Mouse (Mus musculus) spleen, postnatal 4 days (tissue): ENCODE measurements around the gene Dedd.
A peak's percentile ranks its signal among the peaks of the same experiment; 100 is the strongest.
"Not testable (repeated sequence)": the region's sequence is repeated elsewhere in the genome, so short reads cannot be mapped to it uniquely, and the experiment has no call there.

ENCODE experiments used
- DNase-seq, 2 experiments: peaks; one replicate each; pipeline ENCODE4 v3.0.0; 2022; ENCODE audit warnings: low spot score in 2 of 2

The Dedd gene

GRCm38 (mm10) chr1:171328839-171329432 is at the start of gene Dedd:
Gene Dedd (plus strand): TSS chr1:171329145.
- peak; percentile 86 to 91 for DNase-seq

- peak; percentile 19 to 67 for DNase-seq
Measured at GRCm38 (mm10) chr1:171279721-171280120, 49.2 kb upstream of the Dedd start.

- DNase-seq: peak in 1 of 2 experiments; percentile 75
Measured at GRCm38 (mm10) chr1:171280250-171280915, 48.6 kb upstream of the Dedd start.

- DNase-seq: peak; percentile 92
Measured at GRCm38 (mm10) chr1:171280916-171281527, 47.9 kb upstream of the Dedd start, which contains the start of gene Ppox. Gene Ppox (minus strand): TSS chr1:171281186.

- peak; percentile 89 to 95 for DNase-seq
Measured at GRCm38 (mm10) chr1:171281528-171281923, 47.4 kb upstream of the Dedd start.

- peak; percentile 16 to 63 for DNase-seq
Measured at GRCm38 (mm10) chr1:171282086-171282805, 46.7 kb upstream of the Dedd start.

- DNase-seq: peak in 1 of 2 experiments; percentile 59
Measured at GRCm38 (mm10) chr1:171283188-171284160, 45.5 kb upstream of the Dedd start.

- peak in 1 of 2 experiments; percentile 65 for DNase-seq
Measured at GRCm38 (mm10) chr1:171284491-171284890, 44.5 kb upstream of the Dedd start.

- DNase-seq: peak in 1 of 2 experiments; percentile 62
Measured at GRCm38 (mm10) chr1:171285096-171285892, 43.7 kb upstream of the Dedd start.

GRCm38 (mm10) chr1:171286517-171286916 is 42.4 kb upstream of the Dedd start:
- peak in 1 of 2 experiments; percentile 73 for DNase-seq

GRCm38 (mm10) chr1:171287136-171288081 is 41.5 kb upstream of the Dedd start, which contains the start of gene Usp21:
Gene Usp21 (minus strand): TSS chr1:171287991.
- DNase-seq: peak; percentile 93 to 96

- DNase-seq: no peak
Measured at GRCm38 (mm10) chr1:171288328-171288727, 40.6 kb upstream of the Dedd start.

GRCm38 (mm10) chr1:171293351-171293750 is 35.6 kb upstream of the Dedd start:
- no peak for DNase-seq

- no peak for DNase-seq
Measured at GRCm38 (mm10) chr1:171293906-171294297, 35.0 kb upstream of the Dedd start.

GRCm38 (mm10) chr1:171294298-171295062 is 34.5 kb upstream of the Dedd start, which contains the start of gene Ufc1:
Gene Ufc1 (minus strand): TSS chr1:171295024.
- peak; percentile 80 to 91 for DNase-seq

GRCm38 (mm10) chr1:171295063-171295402 is 33.9 kb upstream of the Dedd start:
- no peak for DNase-seq

GRCm38 (mm10) chr1:171298226-171298625 is 30.7 kb upstream of the Dedd start:
- no peak for DNase-seq

GRCm38 (mm10) chr1:171306157-171306556 is 22.8 kb upstream of the Dedd start:
- not testable (repeated sequence) for DNase-seq
